Mouse (Mus musculus) thymus, postnatal 0 days (tissue): ENCODE results near the gene Hoxc13. TPM values are rescaled to one million over a fixed set of nuclear protein-coding genes. Genes with fewer than 3 reads are reported as not detected.
A peak's percentile ranks its signal among the peaks of the same experiment; 100 is the strongest.

Experiments
- DNase-seq: peaks from one replicate; pipeline ENCODE4 v3.0.0-alpha.2; 2015; ENCODE audit warnings: low spot score
- polyA plus RNA-seq: library from polyadenylated mRNA; unstranded; fragments of >200 nt; fragmentation: Nextera tagmentation; extraction: Ambion mirVana; gene quantifications from 2 replicates; pipeline ENCODE4 v1.2.1, GENCODE M21; 2015

Gene Hoxc13
- polyA plus RNA-seq, 1 experiment from 2014 or later, result 0.07 TPM

GRCm38 (mm10) chr15:102963259-102963658, 42.4 kb downstream of the Hoxc13 start:
- DNase-seq, result no peak

DNA sequence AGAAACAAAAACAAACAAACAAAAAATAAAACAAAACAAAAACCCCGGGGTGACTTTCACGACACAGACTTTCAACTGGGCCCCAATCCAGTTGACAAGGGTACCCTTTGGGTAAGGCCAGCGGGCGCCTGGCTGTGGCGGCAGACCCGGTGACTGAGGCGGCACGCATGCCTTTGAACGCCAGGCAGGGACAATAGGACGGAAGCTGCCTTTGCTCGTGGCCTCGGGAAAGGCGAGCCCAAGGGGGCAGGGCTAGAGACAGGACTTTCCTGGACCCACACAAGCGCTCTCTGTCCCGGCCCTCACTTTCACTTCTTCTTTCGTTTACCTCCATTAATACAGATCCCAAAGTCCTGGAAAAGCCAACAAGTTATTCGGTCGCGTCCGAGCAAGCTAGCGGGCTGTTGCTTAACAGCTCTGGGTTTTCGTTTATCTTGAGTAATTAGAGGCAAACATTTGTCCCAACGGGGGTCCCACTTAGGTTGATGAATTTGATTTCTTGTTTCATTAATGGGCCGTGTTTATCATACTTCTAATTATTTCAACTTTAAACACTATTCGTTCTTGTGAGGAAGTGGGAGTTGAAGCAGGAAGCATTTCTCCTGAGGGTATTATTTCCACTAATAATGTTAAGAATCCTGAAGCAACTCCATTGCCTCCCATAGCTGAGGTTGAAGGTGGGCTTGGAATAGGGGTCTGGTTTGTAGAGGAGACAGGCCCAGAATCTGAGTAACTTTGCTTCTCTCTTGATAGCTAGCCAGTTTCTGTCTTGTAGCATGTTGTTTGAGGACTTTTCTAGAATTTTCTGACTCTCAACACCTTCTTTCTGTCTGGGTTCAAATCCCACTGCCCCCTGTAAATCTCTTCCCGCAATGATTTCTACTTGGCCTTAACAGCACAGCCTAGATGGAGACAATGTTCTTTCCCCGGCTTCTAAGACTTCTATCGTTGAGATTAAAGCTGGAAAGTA, 43.1 kb downstream of the Hoxc13 start:
- no peak for DNase-seq

DNA sequence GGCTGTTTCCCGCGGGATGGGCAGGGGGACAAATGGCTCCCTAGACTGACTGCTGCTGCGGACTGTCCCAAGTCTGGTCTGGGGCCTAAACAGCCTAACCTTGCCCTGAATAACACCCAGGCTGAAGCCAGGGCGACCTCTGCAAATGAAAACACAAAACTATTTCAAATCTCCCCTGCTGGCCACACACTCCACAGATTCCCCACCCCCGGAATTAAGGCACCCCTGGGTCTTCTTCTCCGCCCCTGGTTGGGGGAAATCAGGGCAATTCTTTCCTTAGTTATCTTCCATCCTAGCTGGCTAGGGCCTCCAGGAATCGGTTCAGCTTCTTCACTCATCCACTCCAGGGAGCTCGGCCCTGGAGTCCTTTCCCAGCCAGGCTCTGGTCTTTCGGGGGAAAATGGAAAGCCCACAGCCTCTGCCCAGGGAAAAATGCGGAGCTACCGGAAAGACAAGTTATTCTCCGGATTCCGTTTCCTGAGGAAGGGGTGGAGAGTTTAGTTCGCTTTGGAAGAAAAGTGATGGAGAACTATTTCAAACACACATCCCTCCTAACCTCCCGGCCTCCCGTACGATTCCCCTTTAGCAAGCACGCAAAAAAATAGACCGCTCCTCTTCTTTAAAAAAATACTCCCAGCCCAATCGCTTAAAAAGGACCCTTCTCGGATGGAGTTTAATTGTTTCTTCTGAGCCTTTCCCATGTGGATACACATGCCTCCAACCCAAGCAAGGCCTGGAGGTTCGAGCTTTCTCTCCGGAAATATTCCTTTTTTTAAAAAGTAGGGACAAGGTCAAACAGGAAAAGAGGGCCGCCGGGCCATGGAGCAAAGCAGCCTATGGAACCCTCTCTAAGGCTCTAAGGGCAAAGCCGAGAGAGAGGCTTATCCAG, 44.3 kb downstream of the Hoxc13 start:
- no peak for DNase-seq

DNA sequence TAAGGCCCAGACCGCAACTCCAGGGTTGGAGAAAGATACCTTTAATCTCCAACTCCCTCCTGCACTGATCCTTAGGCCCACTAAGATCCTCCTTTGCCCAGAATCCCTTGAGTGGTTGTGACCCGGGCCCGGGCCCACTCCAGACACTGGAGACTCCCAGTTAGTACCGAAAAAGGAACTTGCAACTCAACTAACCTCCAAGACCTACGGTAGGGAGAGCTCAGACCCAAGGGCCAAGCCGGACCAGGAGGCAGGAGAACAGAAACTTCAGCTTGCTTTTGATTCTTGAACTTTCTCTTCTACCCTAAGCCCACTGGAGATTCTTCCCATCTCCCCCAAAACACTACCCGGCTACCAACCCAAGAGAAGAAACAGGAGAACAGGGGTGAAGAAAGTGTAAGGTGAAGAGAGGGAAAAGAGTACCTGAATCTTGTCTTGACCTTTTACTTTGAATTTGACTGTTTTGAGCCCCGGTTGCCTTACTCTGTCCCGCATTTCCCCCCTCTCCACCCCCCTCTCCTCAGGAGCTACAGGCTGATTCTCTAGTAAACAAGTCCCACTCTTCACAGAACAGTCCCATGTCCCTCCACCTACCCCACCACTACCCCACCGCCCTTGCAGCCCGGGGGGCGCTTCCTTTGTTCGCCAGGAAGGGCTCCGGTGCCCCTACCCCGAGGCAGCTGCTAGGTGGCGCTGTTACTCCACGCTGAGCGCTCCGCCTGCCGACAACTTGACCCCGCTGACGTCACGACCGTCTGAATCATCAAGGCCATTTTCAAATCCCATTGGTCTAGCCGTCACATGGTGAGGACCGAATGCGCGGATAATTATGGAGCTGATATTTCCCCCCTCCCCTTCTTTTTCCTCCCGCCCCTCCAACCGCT, 45.2 kb downstream of the Hoxc13 start:
- DNase-seq, result peak; percentile 52

DNA sequence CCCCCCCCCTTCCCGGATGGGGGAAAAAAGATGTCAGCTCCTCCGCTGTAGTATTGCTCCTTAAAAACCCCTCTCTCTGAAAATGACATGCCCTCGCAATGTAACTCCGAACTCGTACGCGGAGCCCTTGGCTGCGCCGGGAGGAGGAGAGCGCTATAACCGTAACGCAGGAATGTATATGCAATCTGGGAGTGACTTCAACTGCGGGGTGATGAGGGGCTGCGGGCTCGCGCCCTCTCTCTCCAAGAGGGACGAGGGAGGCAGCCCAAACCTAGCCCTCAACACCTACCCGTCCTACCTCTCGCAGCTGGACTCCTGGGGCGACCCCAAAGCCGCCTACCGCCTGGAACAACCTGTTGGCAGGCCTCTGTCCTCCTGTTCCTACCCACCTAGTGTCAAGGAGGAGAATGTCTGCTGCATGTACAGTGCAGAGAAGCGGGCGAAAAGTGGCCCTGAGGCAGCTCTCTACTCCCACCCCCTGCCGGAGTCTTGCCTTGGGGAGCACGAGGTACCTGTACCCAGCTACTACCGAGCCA, 45.9 kb downstream of the Hoxc13 start, which contains the start of gene Hoxc10:
Gene Hoxc10 (plus strand): TSS at position 21 of the 536 bp plus-strand sequence.
- DNase-seq, result no peak

- no peak for DNase-seq
Observed at GRCm38 (mm10) chr15:102967312-102967510, 46.3 kb downstream of the Hoxc13 start, which contains the start of gene Hoxc5. Gene Hoxc5, plus strand, starts transcription at chr15:102967443.

DNA sequence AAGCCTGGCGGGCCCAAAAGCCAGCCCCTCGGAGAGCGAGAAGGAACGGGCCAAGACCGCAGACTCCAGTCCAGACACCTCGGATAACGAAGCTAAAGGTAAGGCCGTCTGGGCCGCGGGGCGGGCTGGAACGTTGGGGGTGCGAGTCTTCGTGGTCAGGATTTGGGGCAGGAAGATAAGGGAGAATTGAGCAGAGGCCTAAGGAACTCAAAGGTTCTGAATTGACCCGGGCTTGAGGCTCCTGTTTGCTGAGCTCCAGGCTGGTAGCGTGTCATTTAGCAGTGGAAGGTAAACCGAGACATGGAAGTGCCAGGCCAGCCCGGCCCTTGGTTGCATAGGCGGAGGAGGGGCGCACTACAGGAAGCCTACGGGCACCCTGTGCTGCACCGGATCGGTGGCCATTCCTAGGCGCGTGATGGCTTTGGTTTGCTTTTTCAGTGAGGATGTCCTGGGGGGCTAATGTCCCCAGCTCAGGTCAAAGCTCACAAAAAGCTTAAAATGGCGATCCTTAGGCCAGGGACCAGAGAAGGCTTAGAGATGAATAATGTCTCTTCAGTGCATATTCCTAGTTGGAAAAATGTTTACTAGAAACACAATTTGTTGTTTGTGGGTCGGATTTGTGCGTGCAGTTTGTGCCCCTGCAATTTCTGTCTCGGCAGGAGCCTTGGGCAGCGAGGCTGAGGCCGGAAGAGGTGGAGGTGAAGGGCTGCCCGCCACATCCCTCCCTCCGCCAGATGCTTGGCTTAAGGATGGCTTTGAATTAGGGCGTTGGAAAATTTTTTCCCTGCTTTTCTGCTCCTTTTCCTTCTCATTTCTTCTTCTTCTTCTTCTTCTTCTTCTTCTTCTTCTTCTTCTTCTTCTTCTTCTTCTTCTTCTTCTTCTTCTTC, 46.9 kb downstream of the Hoxc13 start:
- no peak for DNase-seq

GRCm38 (mm10) chr15:102969296-102969695, 48.4 kb downstream of the Hoxc13 start:
- DNase-seq, result no peak

GRCm38 (mm10) chr15:102970740-102971139, 49.8 kb downstream of the Hoxc13 start:
- DNase-seq, result no peak

DNA sequence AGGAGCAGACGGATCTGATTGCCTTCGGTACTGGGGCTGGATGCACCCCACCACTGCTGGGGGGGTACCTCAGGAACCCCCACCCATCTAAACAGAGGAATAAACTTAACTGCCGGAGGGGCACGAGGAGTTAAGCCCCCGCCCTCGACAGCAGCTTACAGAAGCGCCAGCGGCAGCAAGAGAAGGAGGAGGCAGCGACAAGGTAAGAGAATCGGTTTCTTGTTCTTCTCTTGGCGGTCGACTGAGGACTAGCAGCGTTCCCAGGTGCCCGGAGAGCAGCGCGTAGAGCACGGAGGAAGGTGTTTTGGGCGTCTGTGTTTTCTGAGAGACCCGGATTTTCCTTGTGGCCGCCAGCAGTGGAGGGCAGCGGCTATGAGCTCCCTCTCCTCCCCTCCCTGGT, 51.4 kb downstream of the Hoxc13 start:
- DNase-seq, result no peak

- DNase-seq, result no peak
Observed at GRCm38 (mm10) chr15:102972753-102973152, 51.9 kb downstream of the Hoxc13 start.

- DNase-seq, result no peak
Observed at GRCm38 (mm10) chr15:102975034-102975433, 54.1 kb downstream of the Hoxc13 start.

GRCm38 (mm10) chr15:102975688-102976111, 54.8 kb downstream of the Hoxc13 start:
- no peak for DNase-seq

DNA sequence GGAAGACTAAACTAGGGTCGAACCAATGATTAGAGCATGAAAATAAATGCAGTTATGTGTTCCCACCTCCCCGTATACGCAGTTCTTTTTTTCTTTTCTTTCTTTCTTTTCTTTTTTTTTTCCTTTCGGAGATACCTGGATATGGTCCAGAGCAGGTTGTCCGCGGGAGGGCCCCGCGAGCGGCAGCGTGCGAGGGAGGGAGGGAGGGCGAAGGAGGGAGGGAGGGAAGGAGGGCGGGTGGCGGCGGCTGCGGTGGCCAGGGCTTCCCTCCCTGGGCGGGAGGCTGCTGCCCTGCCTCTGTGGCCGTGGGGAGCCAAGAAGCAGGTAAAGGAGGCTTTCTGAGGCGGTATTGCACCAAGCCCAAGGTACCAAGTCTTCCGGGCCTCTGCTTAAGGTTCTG, 55.3 kb downstream of the Hoxc13 start, which contains the start of gene Hoxc9:
Gene Hoxc9 (plus strand): TSS at position 269 of the 400 bp plus-strand sequence.
- DNase-seq, result no peak

DNA sequence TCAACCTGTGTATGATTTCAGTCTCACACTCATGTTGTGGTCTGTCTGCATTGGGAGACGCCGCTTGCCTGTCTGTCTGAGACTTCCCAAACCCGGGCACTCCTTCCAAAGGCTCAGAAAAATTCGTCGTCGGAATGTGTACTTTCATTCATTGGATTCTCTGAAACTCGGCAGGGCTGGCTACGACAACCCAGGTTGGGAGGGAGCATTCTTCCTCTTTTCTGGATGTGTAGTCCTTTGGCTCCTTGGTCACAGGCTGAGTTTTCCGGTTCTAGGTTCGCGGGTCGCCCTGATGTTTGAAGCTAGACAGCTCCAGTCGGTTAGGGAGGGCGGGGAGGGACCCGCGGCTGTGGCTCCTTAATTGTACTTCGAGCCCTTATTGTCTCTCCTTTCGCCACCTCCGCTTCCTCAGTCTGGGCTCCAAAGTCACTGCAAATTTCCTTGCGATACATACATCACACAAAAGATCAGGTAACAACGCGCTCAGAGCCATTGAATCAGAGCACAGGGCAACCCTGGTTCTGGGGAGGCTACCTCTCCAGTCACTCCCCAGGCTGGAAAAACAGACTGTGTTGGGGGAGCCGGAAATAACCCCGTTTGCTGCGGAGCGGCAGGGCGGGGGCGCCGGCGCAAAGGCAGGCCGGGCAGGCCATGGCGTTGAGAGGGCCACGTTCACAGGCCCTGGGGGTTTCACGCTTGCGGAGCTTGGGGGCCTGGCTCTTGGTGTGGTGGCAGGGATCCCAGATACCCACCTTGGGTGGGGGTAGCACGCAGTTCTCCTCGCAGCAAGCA, 55.9 kb downstream of the Hoxc13 start:
- DNase-seq, result no peak

DNA sequence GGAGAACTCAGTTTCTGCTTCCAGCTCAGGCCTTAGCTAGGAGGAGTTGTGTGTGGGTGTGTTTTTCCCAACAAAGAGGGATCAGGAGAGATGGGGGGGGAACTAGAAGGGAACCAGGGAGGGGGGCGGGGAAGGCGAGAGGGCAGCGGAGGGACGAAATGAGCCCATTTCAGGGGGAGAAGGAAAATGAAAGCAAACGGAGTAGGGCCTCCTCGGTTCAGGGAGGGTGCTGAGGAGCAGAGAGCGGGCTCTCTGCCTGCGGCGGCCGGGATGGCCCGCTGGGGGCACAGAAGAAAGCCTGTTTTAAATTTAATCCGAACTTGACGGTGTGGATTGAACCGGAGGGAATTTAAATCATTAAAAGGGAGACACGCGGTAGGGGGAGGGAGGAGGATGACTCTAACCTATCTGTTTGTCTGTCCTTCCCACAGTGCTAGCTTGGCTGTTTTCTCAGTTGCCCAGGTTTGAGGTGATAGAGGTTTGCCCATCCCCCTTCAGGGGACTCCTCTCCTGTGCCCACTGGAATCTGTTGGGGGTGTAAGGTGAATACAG, 56.6 kb downstream of the Hoxc13 start:
- DNase-seq, result no peak
